Mouse (Mus musculus) heart, postnatal 0 days (tissue): ENCODE data around the gene Rcc2. TPM values are rescaled to one million over a fixed set of nuclear protein-coding genes. Genes with fewer than 3 reads are reported as not detected.

Experiments used
- ATAC-seq: fragments of 200-750 bp; cut with Nextera tagmentation; 2 replicates; pipeline ENCODE4 v1.8.0; 2017; ENCODE audit warnings: low read depth, moderate number of reproducible peaks, moderate library complexity; ENCODE audit not compliant: insufficient read depth
- DNase-seq: peaks from one replicate; pipeline ENCODE4 v3.0.0-alpha.2; 2016; ENCODE audit warnings: low spot score
- H3K27ac ChIP-seq: fragments of 300-500 bp; sonication (generic); 2 replicates; pipeline ENCODE4 v1.5.1; 2014; ENCODE audit warnings: low read depth, mild to moderate bottlenecking
- H3K27me3 ChIP-seq: fragments of 300-500 bp; sonication (generic); 2 replicates; pipeline ENCODE4 v1.6.1; 2014; ENCODE audit warnings: low read length, mixed read lengths; ENCODE audit not compliant: control insufficient read depth, insufficient read depth
- H3K36me3 ChIP-seq: fragments of 300-500 bp; sonication (generic); replicated peaks from 2 replicates; pipeline ENCODE4 v1.6.1; 2014; ENCODE audit warnings: low read length, mixed read lengths; ENCODE audit not compliant: control insufficient read depth, insufficient read depth
- H3K4me1 ChIP-seq: fragments of 300-500 bp; sonication (generic); 2 replicates; pipeline ENCODE4 v1.6.1; 2014; ENCODE audit warnings: antibody characterized with exemption; ENCODE audit not compliant: control insufficient read depth, insufficient read depth
- H3K4me2 ChIP-seq: fragments of 300-500 bp; sonication (generic); 2 replicates; pipeline ENCODE4 v1.6.1; 2014; ENCODE audit warnings: low read depth, mild to moderate bottlenecking, low read length, moderate library complexity
- H3K4me3 ChIP-seq: fragments of 300-500 bp; sonication (generic); 2 replicates; pipeline ENCODE4 v1.5.1; 2014; ENCODE audit warnings: low read depth, low read length
- H3K9ac ChIP-seq: fragments of 300-500 bp; sonication (generic); replicated peaks from 2 replicates; pipeline ENCODE4 v1.6.1; 2014; ENCODE audit warnings: low read depth, low read length, mixed read lengths
- H3K9me3 ChIP-seq: fragments of 300-500 bp; sonication (generic); replicated peaks from 2 replicates; pipeline ENCODE4 v1.6.1; 2016; ENCODE audit warnings: low read length; ENCODE audit not compliant: control insufficient read depth
- CTCF ChIP-seq: IDR thresholded peaks from 2 replicates; pipeline ENCODE4 v1.5.1; 2016; ENCODE audit warnings: antibody characterized with exemption, control low read depth, low read depth
- EP300 ChIP-seq: IDR thresholded peaks from 2 replicates; pipeline ENCODE4 v1.6.1; 2016; ENCODE audit warnings: antibody characterized with exemption, low read depth
- WGBS: fragments of 180-500 bp; shearing (Covaris S2); extraction: QIAGEN DNeasy Blood & Tissue Kit; methylation state at CpG from one replicate; pipeline ENCODE4 v1.1.7; 2014; 5-methylcytosine and 5-hydroxymethylcytosine counted together
- polyA plus RNA-seq: library from polyadenylated mRNA; unstranded; fragments of >200 nt; fragmentation: Nextera tagmentation; extraction: Ambion mirVana; gene quantifications from 2 replicates; pipeline ENCODE4 v1.2.1, GENCODE M21; 2015
- total RNA-seq: library from RNA; depleted of rRNA; stranded (reverse); fragments of >200 nt; gene quantifications from 2 replicates; pipeline ENCODE4 v1.2.3, GENCODE M21; 2014; ENCODE audit warnings: low replicate concordance

Gene Rcc2
- total and polyA plus RNA-seq, 2 experiments from 2014 or later, result 4.8 to 36.9 TPM

DNA sequence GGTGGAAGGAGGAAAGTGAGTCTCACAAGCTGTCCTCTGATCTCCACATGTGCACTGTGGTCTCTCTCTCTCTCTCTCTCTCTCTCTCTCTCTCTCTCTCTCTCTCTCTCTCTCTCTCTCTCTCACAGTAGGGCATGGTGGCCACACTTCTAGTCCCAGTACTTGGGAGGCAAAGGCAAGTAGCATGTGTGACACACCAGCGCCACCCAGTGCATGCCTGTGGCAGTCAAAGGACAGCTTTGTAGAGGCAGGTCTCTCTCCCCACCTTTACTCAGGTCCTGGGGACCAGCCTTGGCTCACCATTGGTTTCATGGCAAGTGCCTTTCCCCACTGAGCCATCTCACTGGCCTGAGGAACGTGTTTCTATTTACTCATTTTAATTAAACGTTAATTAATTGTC, 44.3 kb downstream of the Rcc2 start:
- Histone ChIP-seq H3K9ac (no peak overlapping the region), H3K9me3 (no peaks in the 10 kb centered on the region), H3K4me2 (no peak overlapping the region), H3K4me1 (no peaks in the 10 kb centered on the region; the same call in 1 of the 2 replicates), H3K27me3 (no peaks in the 10 kb centered on the region), H3K4me3 (no peak overlapping the region), H3K36me3 (no peaks in the 10 kb centered on the region), H3K27ac (no peak overlapping the region)
- ATAC-seq (peak; percentile 19), DNase-seq (peak; percentile 46)
- TF ChIP-seq CTCF, result peak; percentile 68
- TF ChIP-seq EP300, result no peak
- 13% methylated on average over 3 of the region's 3 CpGs for WGBS

DNA sequence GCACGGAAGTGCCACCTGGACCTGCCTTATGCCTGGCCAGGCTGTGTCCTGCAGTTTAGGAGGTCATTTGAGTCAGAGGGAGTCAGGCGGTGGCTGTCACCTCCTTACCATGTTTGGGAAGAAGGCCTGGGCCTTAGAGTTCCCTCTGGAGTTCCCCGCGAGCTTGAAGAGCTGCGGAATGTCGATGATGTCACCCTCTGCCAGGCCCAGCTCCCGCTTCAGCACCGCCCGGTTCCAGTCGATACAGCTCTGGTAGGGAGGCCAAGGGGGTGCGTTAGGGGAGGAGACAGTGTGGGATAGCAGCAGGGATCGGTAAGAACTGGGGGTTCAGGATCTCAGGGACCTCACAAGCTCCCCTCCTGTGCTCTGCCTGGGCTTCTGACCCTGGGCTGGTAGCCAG, 47.6 kb downstream of the Rcc2 start:
- Histone ChIP-seq H3K4me1 (peaks cover under 1% of the 10 kb centered on the region; the same call in 1 of the 2 replicates), H3K4me3 (no peak overlapping the region), H3K27ac (peak overlapping the region; percentile 85), H3K27me3 (no peaks in the 10 kb centered on the region), H3K4me2 (peak overlapping the region; percentile 14; the same call in 1 of the 2 replicates), H3K9ac (peak overlapping the region; percentile 36; the same call in 1 of the 2 replicates), H3K9me3 (no peaks in the 10 kb centered on the region), H3K36me3 (no peaks in the 10 kb centered on the region)
- WGBS, result 9% methylated on average over 12 of the region's 12 CpGs
- peak; percentile 80; the same call in 1 of the 2 replicates for TF ChIP-seq EP300
- TF ChIP-seq CTCF, result no peak
- DNase-seq (peak; percentile 87), ATAC-seq (peak; percentile 90)

DNA sequence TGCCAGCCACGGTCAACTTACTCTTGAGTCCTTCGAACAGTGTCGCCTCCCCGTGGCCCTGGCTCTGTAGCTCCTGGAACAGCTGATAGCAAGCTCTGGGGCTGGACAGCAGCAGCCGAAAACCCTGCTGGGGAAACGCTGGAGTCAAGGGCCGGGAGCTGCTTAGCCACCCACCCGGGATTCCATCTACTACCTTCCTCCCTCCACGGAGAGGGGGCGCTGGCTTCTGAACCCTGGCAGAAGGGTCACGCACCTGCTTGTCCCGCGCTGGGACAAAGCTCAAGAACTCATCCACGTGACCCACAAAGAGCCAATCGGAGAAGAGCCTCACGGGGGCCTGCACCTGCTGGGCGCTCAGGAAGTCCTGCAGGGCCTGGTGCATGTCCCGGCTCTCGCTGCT, 50.0 kb downstream of the Rcc2 start:
- no peaks in the 10 kb centered on the region for H3K27me3 ChIP-seq
- no peak overlapping the region for H3K9ac ChIP-seq
- H3K9me3 ChIP-seq, result no peaks in the 10 kb centered on the region
- DNase-seq, result peak; percentile 58
- peaks cover 5% of the 10 kb centered on the region; the same call in 1 of the 2 replicates for H3K4me1 ChIP-seq
- peak overlapping the region; percentile 19 for H3K4me3 ChIP-seq
- H3K4me2 ChIP-seq, result peak overlapping the region; percentile 21; the same call in 1 of the 2 replicates
- 0 out of 2 replicates have a peak, but pooled peaks have one; percentile 16 for TF ChIP-seq CTCF
- no peak for TF ChIP-seq EP300
- 12% methylated on average over 17 of the region's 19 CpGs for WGBS
- no peak overlapping the region for H3K27ac ChIP-seq
- H3K36me3 ChIP-seq, result no peaks in the 10 kb centered on the region
- ATAC-seq, result no peak; the same call in 1 of the 2 replicates

DNA sequence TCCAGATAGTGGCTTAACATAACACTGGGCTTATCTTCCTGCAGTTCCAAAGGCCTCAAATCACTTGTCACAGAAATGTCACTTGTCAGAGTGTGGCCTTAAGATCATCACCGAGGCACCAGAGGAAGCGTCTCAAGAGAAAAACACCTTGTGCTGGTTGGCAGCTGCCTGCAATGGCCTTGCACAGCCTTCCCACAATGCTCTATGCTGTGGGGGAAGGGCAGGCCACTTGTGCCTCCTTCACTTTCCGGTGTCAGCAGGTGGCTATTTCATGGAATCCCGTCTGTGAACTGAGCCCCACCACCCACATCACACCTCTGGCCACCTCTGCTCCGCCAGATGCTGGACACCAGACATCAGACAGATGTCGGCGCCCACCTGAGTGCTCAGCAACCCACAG, 53.0 kb downstream of the Rcc2 start:
- ATAC-seq (no peak), DNase-seq (no peak)
- Histone ChIP-seq H3K27me3 (no peaks in the 10 kb centered on the region), H3K9me3 (no peaks in the 10 kb centered on the region), H3K4me1 (0 out of 2 replicates have a peak, but pooled peaks cover 5% of the 10 kb centered on the region), H3K4me3 (no peak overlapping the region), H3K36me3 (no peaks in the 10 kb centered on the region), H3K4me2 (no peak overlapping the region), H3K27ac (peak overlapping the region; percentile 5; the same call in 1 of the 2 replicates), H3K9ac (no peak overlapping the region)
- 29% methylated on average over 7 of the region's 7 CpGs for WGBS
- TF ChIP-seq CTCF (no peak), EP300 (no peak)

DNA sequence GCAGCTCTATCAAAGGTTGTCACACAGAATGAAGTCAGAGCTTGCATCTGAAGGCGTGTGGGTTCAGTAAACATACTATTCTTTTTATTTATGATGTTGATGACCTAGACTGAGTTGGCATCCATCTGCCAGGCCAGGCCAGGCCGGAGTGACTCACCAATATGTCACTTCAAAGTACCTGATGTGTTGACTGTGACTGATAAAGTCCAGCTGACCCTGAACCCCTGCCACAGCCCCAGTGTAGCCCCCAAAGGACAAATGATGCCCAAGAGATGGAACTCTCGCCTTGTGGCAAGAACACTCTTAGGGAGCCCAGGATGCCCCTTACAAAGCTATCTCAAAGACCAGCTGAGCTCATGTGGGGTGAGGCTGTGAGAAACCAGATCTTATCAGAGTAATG, 55.5 kb downstream of the Rcc2 start:
- Histone ChIP-seq H3K27ac (no peak overlapping the region), H3K9me3 (no peaks in the 10 kb centered on the region), H3K4me2 (no peak overlapping the region), H3K36me3 (no peaks in the 10 kb centered on the region), H3K4me3 (no peak overlapping the region), H3K4me1 (0 out of 2 replicates have a peak, but pooled peaks cover 5% of the 10 kb centered on the region), H3K27me3 (no peaks in the 10 kb centered on the region), H3K9ac (no peak overlapping the region)
- ATAC-seq (no peak), DNase-seq (no peak)
- WGBS, result 73% methylated on average over 3 of the region's 3 CpGs
- TF ChIP-seq EP300 (no peak), CTCF (no peak)

DNA sequence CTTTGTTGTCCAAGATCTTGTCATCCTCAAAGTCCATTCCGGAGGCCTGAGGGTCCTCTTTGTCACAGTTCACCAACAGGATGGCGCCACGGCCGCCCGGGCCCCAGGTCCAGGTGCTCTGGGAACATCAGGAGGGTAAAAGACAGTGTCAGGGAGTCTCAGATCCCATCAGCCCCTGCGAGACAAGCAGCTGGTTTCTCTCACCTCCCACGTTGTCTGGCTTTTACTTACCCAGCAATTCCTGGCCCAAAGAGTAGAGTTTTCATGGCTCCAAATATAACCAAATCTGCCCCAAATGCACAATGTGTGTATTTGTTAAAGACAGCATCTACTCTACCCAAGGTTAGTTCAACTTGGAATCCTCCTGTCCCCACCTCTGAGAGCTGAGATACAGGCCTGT, 61.3 kb downstream of the Rcc2 start:
- Histone ChIP-seq H3K36me3 (no peaks in the 10 kb centered on the region), H3K4me2 (no peak overlapping the region), H3K9me3 (no peaks in the 10 kb centered on the region), H3K9ac (no peak overlapping the region), H3K27me3 (no peaks in the 10 kb centered on the region), H3K27ac (no peak overlapping the region), H3K4me3 (no peak overlapping the region), H3K4me1 (no peaks in the 10 kb centered on the region)
- DNase-seq, result no peak
- TF ChIP-seq CTCF (no peak), EP300 (no peak)
- no peak for ATAC-seq
- WGBS, result 81% methylated on average over 7 of the region's 7 CpGs
